Mouse (Mus musculus): Measurements from ENCODE around the gene Psme1.

Psme1 gene

GRCm38 (mm10) chr14:55577871-55578667, at the start of gene Psme1:
Gene Psme1 (plus strand): TSS chr14:55578123.
- DNase-seq (ENCODE audit: low spot score in 2 of 2), result peak; percentile 63 to 80

- DNase-seq (ENCODE audit: low spot score in 2 of 2), result peak in 1 of 2 experiments; percentile 26
Measured at GRCm38 (mm10) chr14:55536116-55536745, 41.7 kb upstream of the Psme1 start.

GRCm38 (mm10) chr14:55540067-55540786, 37.7 kb upstream of the Psme1 start, which contains the start of gene Pck2:
Gene Pck2 (plus strand): TSS chr14:55540266.
- peak; percentile 85 to 92 for DNase-seq (ENCODE audit: low spot score in 2 of 2)

- DNase-seq (ENCODE audit: low spot score in 2 of 2), result peak; percentile 61 to 85
Measured at GRCm38 (mm10) chr14:55540787-55541321, 37.1 kb upstream of the Psme1 start.

- no peak for DNase-seq (ENCODE audit: low spot score in 2 of 2)
Measured at GRCm38 (mm10) chr14:55542268-55542667, 35.7 kb upstream of the Psme1 start.

- no peak for DNase-seq (ENCODE audit: low spot score in 2 of 2)
Measured at GRCm38 (mm10) chr14:55544334-55544733, 33.6 kb upstream of the Psme1 start.

GRCm38 (mm10) chr14:55550191-55550590, 27.7 kb upstream of the Psme1 start:
- DNase-seq (ENCODE audit: low spot score in 2 of 2), result no peak

GRCm38 (mm10) chr14:55551347-55551746, 26.6 kb upstream of the Psme1 start:
- DNase-seq (ENCODE audit: low spot score in 2 of 2), result no peak

- no peak for DNase-seq (ENCODE audit: low spot score in 2 of 2)
Measured at GRCm38 (mm10) chr14:55551794-55552193, 26.1 kb upstream of the Psme1 start.

GRCm38 (mm10) chr14:55554635-55555034, 23.3 kb upstream of the Psme1 start:
- no peak for DNase-seq (ENCODE audit: low spot score in 2 of 2)

GRCm38 (mm10) chr14:55555788-55556187, 22.1 kb upstream of the Psme1 start:
- no peak for DNase-seq (ENCODE audit: low spot score in 2 of 2)

GRCm38 (mm10) chr14:55557003-55557402, 20.9 kb upstream of the Psme1 start:
- peak; percentile 77 to 87 for DNase-seq (ENCODE audit: low spot score in 2 of 2)

GRCm38 (mm10) chr14:55557587-55557986, 20.3 kb upstream of the Psme1 start:
- DNase-seq (ENCODE audit: low spot score in 2 of 2), result no peak

GRCm38 (mm10) chr14:55558740-55559448, 19.0 kb upstream of the Psme1 start:
- DNase-seq (ENCODE audit: low spot score in 2 of 2), result no peak

GRCm38 (mm10) chr14:55559799-55560201, 18.1 kb upstream of the Psme1 start, which contains the start of gene Dcaf11:
Gene Dcaf11 (plus strand): TSS chr14:55560006.
- DNase-seq (ENCODE audit: low spot score in 2 of 2), result peak; percentile 82 to 90

GRCm38 (mm10) chr14:55560202-55561073, 17.5 kb upstream of the Psme1 start, which contains the start of gene A730061H03Rik:
Gene A730061H03Rik (minus strand): TSS chr14:55560406.
- DNase-seq (ENCODE audit: low spot score in 2 of 2), result peak; percentile 95 to 98

GRCm38 (mm10) chr14:55561860-55562259, 16.1 kb upstream of the Psme1 start:
- DNase-seq (ENCODE audit: low spot score in 2 of 2), result no peak

- DNase-seq (ENCODE audit: low spot score in 2 of 2), result no peak
Measured at GRCm38 (mm10) chr14:55563249-55563648, 14.7 kb upstream of the Psme1 start.

GRCm38 (mm10) chr14:55565748-55566147, 12.2 kb upstream of the Psme1 start:
- no peak for DNase-seq (ENCODE audit: low spot score in 2 of 2)

GRCm38 (mm10) chr14:55567496-55567895, 10.4 kb upstream of the Psme1 start:
- DNase-seq (ENCODE audit: low spot score in 2 of 2), result no peak
